Mouse (Mus musculus) c-Kit-positive CD71-positive TER-119-negative erythroid progenitor cells, embryonic 14.5 days (primary cell): ENCODE measurements around the gene Fuom.

Experiments used
- DNase-seq: peaks from one replicate; pipeline ENCODE4 v3.0.0-alpha.2; 2013; ENCODE audit warnings: low read depth

Fuom gene

DNA sequence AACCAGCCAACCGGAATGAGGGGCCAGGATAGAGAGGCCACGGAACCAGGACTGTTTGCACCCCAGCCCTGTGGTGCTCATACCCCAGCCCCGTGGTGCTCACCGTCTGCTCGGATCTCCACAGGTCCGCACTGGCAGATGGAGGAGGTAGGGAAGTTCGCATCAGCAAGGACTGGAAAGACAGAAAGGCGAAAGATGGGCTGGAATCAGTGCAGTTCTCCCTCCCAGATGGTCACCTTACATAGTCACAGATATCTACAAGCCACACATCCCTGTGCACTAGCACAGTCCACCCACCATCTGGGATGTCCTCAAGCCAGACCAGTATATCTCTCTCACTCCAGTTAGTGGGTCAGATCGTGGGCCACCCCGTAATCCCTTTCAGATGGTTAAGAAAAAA lies 743 bp downstream of the Fuom start:
- DNase-seq: no peak

DNA sequence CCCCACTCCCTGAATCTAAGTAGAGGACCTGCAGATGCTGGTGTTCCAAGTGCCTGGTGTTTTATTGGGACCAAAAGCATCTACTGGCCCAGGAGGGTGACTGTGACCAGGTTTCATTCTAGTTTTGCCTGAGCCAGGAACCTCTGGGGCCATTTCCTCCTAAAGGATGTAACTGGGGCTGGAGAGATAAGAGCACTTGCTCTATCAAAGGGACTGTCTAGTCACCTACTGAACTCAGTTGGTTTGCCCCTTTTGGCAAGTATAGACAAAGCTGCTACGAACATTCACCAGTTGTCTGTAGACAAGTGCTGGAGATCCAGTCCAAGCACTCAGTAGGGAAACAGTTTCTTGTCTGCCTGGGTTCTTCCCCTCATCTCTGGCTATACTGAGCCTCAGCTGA lies 3.8 kb downstream of the Fuom start:
- no peak for DNase-seq

DNA sequence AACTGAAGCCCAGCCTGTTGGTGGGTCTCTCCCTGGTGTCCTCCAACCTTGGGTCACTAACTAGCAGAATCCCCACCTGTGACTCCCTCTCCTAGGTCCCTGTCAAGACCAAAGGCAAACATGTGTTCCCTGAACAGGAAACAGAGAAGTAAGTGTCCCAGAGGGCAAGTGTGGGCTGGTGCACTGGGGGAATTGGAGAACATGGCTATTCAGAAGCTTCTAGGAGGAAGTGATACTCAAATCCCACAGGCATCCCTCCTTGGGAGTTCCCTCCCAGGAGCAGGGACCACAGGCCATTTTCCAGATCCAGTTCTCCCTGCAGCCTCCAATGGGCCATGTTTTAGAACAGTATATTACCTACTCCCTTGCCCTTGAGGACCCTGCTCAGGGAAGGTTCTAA lies 6.2 kb downstream of the Fuom start:
- DNase-seq: no peak

DNA sequence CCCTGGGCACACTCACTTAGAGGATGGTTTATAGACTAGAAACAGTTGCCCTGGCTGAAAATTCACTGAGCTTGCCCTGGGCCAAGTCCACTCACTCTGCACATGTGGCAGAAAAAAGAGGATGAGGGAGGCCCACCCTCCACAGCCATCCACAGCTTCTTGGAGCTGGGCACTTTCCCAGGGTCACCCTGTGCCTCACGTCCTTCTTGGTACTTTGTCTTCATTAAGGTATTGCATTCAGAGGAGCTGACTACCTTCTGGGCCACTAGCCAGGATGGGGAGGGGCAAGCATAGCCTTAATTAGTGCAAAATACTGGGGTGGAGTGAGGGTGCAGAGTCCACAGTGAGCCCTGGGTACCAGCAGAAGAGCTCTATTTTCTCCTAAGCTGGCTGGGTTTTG lies 6.7 kb downstream of the Fuom start:
- no peak for DNase-seq

DNA sequence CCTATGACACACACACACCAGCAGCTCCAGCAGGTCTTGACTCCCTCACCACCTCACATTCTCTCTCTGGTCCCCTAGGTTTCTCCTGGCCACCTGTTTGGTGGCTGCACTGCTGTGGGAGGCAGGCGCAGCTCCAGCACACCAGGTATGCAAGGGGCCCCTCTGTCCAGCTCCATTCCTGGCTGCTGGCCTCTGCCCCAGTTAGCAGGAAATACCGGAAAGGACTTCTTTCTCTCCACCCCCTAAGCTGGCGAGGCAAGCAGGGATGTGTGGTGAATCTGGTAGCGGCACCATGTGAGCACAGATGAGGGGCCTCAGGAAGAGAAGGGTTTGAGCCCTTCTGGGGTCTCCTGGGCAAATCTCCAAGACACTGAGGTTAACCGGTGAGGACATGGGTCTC lies 7.3 kb downstream of the Fuom start:
- DNase-seq: no peak

DNA sequence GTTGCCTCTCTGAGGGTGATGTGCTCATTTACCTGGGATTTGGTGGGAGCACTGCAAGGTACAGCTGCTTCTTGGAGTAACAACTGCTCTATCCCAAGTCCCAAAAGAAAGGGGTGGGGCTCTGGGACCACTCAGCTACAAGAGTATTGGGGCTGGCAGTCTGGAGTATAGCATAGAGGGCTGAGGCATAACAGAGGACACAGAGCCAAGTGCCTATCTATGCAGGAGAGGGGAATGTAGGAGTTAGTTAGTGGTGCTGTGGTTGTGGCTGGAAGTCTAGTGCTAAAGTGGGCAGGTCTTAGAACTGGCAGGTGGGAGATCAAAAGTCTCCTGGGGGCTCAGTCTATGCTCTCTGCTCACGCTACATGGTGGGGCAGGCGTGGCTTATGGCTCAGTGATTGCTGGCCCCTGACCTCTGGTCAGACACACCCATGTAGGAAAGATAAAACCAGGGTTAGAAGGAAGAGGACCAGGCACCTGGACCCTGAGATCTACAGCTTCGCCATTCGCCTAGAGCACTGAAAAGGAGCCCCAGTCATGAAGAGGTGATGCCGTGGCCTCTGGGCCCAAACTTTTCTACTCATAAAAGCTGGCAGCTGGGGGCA lies 9.2 kb downstream of the Fuom start, which contains the start of gene Prap1:
TSS of gene Prap1 (plus strand) at position 472 of the 605 bp plus-strand sequence.
- no peak for DNase-seq

DNA sequence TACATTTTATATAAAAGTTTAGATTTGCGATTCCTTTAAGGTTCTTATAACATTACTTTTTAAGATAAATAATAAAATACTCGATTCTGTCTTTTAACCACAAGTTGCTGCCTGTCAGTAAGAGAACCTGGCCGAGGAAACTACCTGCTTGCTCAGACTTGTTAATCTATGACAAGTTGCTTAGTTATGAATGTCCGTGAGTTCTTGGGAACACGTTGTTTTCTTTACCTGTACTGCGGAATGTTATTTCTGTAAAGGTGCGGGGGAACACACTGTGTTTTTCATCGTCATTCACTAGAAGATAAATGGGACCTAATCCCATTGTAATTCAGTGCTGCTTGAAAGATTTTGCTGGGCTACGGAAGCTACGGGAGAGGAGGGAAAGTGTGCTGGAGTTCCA lies 11.6 kb downstream of the Fuom start:
- no peak for DNase-seq

DNA sequence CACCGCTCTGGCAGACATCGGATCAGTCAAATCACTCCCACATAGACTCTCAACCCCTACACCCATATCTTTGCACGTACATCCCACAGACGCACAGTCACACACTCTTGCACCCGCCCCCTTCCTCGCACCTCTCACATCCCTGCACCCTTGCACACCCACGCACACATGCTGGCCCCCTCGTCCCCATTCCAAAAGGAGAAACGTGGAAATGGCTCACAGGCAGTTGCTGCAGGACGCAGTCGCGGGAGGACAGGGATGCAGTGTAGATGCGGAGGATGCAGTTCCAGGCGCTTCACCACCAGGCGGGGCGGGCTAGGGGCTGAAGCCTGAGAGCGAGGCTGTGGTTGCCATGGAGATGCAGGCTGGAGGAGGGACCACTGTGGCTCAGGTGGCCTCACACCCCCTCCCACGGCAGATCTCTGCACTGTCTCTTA lies 20.0 kb downstream of the Fuom start, which contains the start of gene Caly:
TSS of gene Caly (minus strand) at position 307 of the 437 bp plus-strand sequence.
- no peak for DNase-seq

DNA sequence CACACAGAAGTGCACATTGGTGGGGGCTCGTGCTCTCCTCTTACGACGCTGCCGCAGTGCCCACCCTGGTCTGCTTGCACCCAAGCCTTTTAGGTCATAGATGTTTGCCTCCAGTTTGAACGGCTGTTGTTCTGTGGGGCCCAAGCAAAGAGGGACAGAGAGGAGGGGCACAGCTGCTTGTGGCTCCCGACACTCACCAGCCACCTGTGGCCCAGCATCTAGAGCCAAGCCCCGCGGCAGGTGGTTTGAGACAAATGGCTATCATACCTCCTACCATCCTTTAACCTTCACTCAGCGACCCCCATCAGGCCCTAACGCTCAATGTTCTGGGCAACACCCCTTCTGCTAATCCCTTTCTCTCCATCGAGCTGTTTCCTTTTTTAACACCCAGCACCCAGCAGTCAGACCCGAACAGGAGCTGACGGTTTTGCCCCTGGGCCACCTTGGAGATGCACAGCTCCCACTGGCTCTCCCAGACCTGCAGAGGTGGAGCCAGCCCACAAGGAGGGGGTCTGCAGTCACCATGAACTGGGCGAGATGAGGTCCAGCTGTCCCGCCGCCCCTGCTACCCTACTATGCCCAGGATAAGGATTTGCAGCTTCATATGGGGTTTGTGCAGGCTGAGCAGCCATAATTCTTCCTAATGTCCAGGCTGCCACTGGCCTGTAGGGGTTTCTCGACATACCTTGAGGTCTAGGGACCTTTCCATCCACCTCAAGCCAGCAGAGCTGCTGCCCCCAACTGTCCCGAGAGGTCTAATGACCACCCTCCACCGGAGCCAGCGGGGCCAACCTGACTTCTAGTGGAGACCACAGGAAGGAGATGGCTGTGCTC lies 20.6 kb downstream of the Fuom start:
- no peak for DNase-seq

DNA sequence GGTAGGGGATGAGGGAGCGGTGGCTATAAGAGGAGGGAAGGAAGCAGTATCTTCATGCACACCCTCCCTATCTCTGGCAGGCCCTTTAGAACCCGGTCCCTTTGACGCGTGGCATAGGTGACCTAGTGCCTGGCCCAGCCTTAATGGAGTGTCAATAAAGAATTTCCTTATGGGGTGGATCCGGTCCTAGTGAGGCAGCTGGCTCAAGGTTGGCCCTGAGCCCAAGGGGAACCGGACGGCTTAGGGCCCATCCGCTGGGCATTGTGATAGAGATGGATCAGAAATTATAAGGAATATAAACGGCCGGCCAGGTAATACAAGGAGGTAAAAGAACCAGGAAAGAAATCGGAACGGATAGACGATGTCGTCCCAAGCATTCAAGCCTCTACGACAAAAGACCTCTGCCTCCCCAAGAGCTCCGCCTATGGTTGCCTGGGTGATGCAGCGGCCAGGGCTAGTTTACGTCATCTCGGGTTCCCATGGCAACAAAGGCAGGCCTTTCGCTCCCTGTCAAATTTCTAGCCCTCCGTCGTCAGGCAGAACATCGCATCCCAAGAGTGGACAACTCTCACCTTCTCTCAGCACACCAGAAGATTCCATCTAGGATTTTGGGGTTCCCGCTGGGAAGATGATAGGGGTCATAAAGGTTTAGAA lies 21.6 kb downstream of the Fuom start:
- peak; percentile 38 for DNase-seq

DNA sequence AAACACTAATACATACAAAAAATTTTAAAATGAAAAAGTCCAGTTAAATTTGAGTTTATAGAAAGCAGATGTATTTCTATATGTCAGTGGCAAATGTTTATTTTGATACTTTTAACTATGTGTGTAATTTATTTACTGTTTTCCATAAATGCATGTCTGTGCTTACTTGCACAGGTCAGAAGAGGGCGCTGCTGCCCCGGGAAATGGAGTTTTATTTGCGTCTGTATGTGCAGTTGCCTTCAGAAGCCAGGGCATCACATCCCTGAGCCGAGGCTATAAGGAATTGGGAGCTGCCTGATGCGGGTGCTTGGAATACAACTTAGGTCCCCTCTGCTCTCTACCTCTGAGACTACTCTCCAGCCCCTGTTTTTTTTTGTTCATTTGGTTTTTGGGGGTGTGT lies 23.5 kb downstream of the Fuom start:
- peak; percentile 71 for DNase-seq

DNA sequence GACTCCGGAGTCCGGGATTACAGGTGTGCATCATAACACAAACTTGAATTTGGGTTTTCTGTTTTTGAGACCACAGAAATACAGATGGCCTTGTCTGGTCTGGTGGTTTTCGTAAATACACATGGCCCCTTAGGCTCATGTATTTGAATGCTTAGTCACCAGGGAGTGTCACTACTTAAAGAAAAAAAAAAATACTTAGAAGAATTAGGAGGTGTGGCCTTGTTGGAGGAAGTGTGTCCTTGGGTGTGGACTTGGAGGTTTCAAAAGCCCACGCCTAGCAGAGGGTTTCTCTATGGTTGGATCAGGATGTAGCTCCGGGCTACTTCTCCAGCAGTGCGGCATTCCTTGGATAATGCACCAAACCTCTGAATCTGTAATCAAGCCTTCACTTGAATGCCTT lies 24.5 kb downstream of the Fuom start:
- no peak for DNase-seq

DNA sequence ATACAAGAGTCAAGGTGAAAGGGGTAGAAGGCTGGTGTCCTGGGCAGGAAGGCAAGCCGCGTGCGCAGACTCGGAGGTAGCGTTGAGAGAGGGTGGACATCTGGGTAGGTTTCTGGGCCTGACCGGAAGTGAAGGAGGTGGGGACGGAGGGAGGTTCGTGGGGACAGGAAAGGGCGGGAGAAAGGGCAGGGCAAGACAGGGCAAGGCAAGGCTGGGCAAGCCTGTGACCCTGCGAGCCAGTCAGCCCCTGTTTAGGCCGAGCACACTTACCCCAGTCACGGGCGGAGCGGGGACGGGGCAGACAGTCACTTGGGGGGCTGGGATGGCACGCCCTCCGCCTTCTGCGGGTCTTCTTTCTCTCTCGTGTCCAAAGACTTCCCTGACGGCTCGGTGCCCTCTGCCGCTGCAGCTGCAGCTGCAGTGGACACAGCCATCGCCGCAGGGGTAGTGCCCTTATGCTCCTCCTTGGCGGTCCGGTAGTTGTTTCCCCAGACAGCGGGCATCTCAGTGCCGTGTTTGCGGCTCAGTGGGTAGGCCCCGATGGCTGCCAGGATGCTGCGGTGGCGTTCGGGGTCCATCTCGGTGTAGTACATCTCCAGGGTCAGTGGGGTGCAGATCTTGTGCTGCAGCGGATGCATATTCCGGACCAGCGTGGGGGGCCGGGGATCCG lies 32.1 kb downstream of the Fuom start:
- no peak for DNase-seq

DNA sequence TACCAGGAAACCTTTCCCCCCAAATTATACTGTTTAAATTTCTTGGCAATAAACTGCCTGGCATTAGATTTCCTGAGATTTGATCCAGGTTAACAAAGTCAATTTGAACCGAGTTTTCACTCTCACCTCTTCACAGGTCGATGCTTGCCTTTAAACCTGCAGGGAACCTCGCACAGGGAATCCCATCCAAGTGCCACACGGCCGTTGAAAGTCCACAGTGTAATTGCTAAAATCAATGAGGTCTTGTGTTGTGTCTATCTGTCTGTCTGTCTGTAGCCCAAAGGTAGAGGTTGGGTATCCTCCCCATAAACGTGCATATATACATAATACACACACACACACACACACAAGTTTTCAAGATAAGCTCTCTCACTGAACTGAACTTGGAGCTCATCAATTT lies 34.8 kb downstream of the Fuom start:
- DNase-seq: no peak

DNA sequence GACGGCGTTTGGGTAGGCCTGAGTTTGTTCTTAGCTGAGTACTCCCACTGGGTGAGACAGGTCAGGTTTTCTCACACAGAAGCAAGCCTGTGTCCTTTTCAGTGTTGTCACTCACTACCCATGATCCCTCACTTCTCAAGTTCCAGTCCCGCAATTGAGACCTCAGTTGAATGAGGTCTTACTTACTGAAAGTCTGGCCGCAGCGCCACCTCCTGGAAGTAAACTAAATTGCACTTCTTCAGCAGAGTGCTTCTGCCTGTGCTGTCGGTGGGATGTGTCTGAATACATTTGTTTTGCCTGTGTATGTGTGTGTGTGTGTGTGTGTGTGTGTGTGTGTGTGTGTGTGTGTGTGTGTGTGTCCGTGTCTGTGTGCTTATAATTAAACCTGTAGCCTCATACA lies 39.1 kb downstream of the Fuom start:
- peak; percentile 55 for DNase-seq

DNA sequence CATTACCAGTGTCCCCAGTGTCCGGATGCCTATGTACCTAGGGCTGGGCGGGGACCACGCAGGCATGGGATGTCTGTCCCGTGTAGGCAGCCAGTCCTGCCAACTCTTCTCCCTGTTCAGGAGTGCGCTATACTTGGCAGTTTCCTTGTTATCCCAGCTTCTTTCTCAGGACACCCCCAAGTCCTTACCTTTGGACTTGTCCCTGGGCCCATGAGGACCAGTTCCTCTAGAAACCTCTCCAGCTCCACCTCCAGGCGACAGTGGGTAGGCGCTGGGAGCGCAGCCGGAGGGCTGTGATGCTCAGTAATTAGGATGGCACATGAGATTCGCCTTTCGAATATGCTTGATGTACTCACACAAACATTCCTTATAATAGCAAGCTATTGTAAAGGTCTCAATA lies 39.9 kb downstream of the Fuom start:
- DNase-seq: no peak

DNA sequence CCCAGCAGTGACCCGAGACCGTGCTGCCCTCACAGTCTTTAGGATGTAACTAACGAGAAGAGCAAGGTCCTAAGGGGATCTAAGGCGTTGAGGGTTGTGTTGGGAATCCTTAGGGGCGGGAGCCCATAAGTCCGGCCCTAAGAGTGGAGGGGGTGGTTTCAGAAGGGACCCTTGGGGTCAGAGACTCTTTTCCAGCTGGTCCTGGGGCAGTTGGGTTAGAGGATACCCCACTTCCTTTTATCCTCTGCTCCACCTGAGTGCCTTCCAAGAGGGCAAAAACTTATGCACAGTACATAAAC lies 40.5 kb downstream of the Fuom start:
- DNase-seq: no peak

DNA sequence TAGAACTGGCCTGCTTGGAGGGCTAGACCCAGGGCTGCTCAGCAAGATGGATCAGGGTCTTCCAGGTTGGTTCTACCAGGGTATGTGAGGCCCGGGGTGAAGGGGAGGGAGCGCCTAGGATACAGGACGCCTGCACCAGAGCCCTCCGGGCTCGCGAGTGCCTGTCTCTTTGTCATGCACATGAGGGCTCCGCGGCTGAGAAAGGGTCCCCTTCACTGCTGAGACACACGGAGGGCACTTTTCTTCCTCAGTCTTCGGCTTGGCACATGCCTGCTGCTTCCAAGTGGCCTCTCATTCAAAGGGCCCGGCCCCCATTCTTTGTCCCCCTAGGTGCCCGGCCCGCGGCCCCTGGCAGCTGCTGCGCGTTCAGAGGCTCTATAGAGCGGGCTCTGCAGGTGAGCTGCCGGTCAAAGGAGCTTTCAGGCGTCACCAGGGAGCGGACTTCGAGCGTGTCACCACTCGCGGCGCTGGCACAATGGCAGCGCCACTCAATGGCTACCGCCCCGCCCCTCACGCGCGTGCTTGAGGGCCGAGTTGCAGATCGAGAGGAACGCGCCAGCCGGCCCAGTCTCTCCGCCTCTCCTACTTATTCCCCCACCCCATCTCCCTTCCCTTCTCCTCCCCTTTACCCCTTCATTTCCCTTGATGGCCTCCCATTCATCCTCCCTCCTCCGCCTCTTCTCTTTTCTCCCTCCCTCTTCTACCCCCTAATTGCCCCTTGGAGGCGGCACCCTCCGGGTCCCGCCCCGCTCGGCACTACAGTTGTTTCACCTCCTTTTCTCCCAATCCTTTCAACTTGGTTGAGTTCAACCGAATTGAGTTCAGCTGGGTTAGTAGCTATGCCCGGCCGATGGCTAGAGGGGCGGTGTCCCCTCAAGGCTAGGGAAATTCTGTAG lies 41.1 kb downstream of the Fuom start:
- no peak for DNase-seq

DNA sequence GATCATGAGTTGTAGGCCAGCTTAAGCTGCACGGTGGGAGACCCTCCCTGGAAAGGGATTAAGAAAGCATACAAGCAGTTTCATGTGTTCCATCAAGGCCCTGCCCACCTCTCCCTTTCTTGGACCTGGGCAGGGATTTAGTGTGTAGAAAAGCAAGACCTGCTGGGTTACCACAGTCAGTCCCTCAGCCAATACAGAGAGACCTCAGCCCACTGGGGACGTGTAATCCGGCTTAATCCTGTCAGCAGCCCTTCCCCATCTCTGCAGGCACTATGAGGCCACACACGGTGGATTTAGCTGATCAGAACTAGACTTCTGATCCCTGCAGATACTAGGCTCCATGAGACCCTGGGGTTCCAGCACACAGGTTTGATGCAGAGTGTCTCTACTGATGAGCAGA lies 42.6 kb downstream of the Fuom start:
- no peak for DNase-seq

DNA sequence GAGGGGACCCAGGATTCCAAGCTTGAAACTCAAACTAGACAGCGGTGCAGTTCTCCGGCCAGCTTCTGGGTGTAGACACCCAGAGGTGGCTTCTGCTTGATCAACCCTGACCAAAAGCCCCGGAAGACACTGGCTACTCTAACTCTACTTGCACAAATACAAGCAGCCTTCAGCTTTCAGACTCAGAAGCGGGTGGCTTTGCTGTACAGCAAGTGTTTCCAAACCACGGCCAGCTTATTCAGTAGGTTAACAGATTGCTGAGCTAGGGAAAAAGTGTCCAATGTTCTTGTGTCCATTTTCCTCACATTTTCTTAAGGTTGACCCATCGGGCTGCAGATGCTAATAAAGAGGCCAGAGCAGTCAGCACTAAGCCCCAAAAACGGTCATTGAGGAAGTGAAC lies 43.7 kb downstream of the Fuom start:
- DNase-seq: no peak
